In the genomic region with DNA sequence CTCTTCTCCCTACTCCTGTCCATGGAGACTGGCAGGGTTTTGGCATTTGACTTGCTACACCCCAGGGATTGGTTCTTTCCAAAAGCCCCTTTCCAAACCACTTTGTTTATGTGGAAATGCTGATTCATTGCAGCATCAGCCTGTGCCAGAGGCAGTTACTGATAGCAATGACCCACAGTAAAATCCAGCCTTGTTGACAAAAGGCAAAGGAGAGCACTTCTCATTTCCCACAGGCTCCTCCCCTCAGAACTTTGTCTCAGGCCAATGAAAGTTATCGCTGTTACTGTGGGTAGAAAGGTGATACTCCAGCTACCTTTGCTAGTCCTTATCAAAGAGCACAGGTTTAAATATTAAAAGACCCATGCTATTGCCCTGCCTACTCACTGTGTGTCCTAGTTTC, we compare ENCODE assay signal across 18 mouse cellular contexts. TPM values are rescaled to one million over a fixed set of nuclear protein-coding genes. Genes with fewer than 3 reads are reported as not detected.
A peak's percentile ranks its signal among the peaks of the same experiment; 100 is the strongest.
DNase-seq lines count a peak whose midpoint lies in the region; ATAC-seq and TF ChIP-seq lines count a peak whose summit lies in the region.
"Had no signal": no experiment of that assay in that cellular context is flagged by ENCODE, and none has a peak within 500 bp of the region (broad histone marks: within the 10 kb centered on the region; RNA-seq: fewer than 3 reads in every experiment).

No protein-coding gene starts in this region.

- no peaks in the 10 kb centered on the region for H3K9me3 ChIP-seq in heart, embryonic 10.5 days
- no peaks in the 10 kb centered on the region for H3K9me3 ChIP-seq in midbrain, embryonic 11.5 days (ENCODE audit: control insufficient read depth, low read length)
- H3K9me3 ChIP-seq in hindbrain, postnatal 0 days (ENCODE audit: low read length): no peaks in the 10 kb centered on the region
- H3K9me3 ChIP-seq: midbrain, embryonic 10.5 days had no signal

- ATAC-seq in Patski: no peak
- no peak for ATAC-seq in midbrain, embryonic 11.5 days (ENCODE audit: low FRiP score)
- ATAC-seq in hindbrain, postnatal 0 days: no peak

- H3K27ac ChIP-seq in heart, embryonic 10.5 days: no peak overlapping the region
- peak overlapping the region; percentile 83 for H3K27ac ChIP-seq in small intestine, adult 2 months (ENCODE audit: insufficient read depth, low read depth, low read length)
- no peak overlapping the region for H3K27ac ChIP-seq in midbrain, embryonic 11.5 days (ENCODE audit: low read depth, low read length)
- H3K27ac ChIP-seq in hindbrain, postnatal 0 days: no peak overlapping the region
- H3K27ac ChIP-seq: kidney, postnatal 0 days; midbrain, embryonic 10.5 days had no signal

- WGBS in heart, embryonic 10.5 days: 70% methylated on average over 1 of the region's 1 CpGs
- 38% methylated on average over 1 of the region's 1 CpGs for WGBS in large intestine, adult 2 months
- WGBS in small intestine, adult 2 months: 23% methylated on average over 1 of the region's 1 CpGs
- WGBS in midbrain, embryonic 11.5 days: 81% methylated on average over 1 of the region's 1 CpGs
- WGBS in hindbrain, postnatal 0 days: 83% methylated on average over 1 of the region's 1 CpGs

- no peak for TF ChIP-seq CTCF in Patski (IDR thresholded peaks at IDR 0.05)
- no peak for TF ChIP-seq CTCF in small intestine, adult 2 months (IDR thresholded peaks at IDR 0.05; ENCODE audit: extremely low read depth, insufficient read length, insufficient replicate concordance, low read depth, low read length)
- TF ChIP-seq CTCF in hindbrain, postnatal 0 days (IDR thresholded peaks at IDR 0.05; ENCODE audit: low read depth): no peak

- no peak for TF ChIP-seq POLR2A in small intestine, adult 2 months (IDR thresholded peaks at IDR 0.05; ENCODE audit: low read depth, low read length)

- POLR2A ChIA-PET in Patski (lab: Charles Lee): no interaction called here

- peak; percentile 4 to 14 for DNase-seq in heart, adult 9 months (ENCODE audit: low spot score in 2 of 2)
- no peak for DNase-seq in heart, embryonic 10.5 days (ENCODE audit: low spot score)
- peak; percentile 6 for DNase-seq in Patski (ENCODE audit: low read depth, low spot score)
- peak; percentile 89 for DNase-seq in large intestine, adult 2 months (ENCODE audit: low read depth, low spot score)
- DNase-seq in midbrain, embryonic 11.5 days (ENCODE audit: low spot score, missing footprints): no peak
- no peak for DNase-seq in hindbrain, postnatal 0 days (ENCODE audit: low spot score)
- DNase-seq in thymus, postnatal 14 days: no peak
- DNase-seq: cerebellum, postnatal 14 days; heart, postnatal 4 days; left cerebral cortex, postnatal 4 days; right cerebral cortex, postnatal 14 days had no signal

- H3K9ac ChIP-seq in midbrain, embryonic 11.5 days (ENCODE audit: low read length): no peak overlapping the region
- no peak overlapping the region for H3K9ac ChIP-seq in hindbrain, postnatal 0 days (replicated peaks; ENCODE audit: low read length)

- in situ Hi-C loops in Patski (cut with MboI; ENCODE audit: low pct_unique_long_range_greater_than_20kb): no loop called here

- H3K4me3 ChIP-seq in heart, embryonic 10.5 days: no peak overlapping the region
- no peak overlapping the region for H3K4me3 ChIP-seq in small intestine, adult 2 months (ENCODE audit: low read depth, low read length)
- H3K4me3 ChIP-seq in midbrain, embryonic 11.5 days (ENCODE audit: low read depth, low read length): no peak overlapping the region
- no peak overlapping the region for H3K4me3 ChIP-seq in hindbrain, postnatal 0 days (ENCODE audit: low read length)
- H3K4me3 ChIP-seq: midbrain, embryonic 10.5 days had no signal

- CTCF ChIA-PET in Patski (lab: Charles Lee): no interaction called here

- no peaks in the 10 kb centered on the region for H3K27me3 ChIP-seq in heart, embryonic 10.5 days (ENCODE audit: insufficient read depth, poor library complexity, severe bottlenecking)
- peaks cover 3% of the 10 kb centered on the region for H3K27me3 ChIP-seq in Patski
- no peaks in the 10 kb centered on the region for H3K27me3 ChIP-seq in small intestine, adult 2 months (ENCODE audit: control insufficient read depth, insufficient read depth, low read length)
- no peaks in the 10 kb centered on the region for H3K27me3 ChIP-seq in midbrain, embryonic 11.5 days (ENCODE audit: control insufficient read depth, insufficient read depth, low read length)
- no peaks in the 10 kb centered on the region for H3K27me3 ChIP-seq in hindbrain, postnatal 0 days (ENCODE audit: insufficient read depth, low read length)

- no peaks in the 10 kb centered on the region for H3K4me1 ChIP-seq in heart, embryonic 10.5 days
- H3K4me1 ChIP-seq in small intestine, adult 2 months (ENCODE audit: control insufficient read depth, insufficient read depth, insufficient read length, low read length): peaks cover 12% of the 10 kb centered on the region; the same call in 1 of the 2 replicates
- no peaks in the 10 kb centered on the region for H3K4me1 ChIP-seq in midbrain, embryonic 11.5 days (ENCODE audit: control insufficient read depth, insufficient read depth, low read length)
- no peaks in the 10 kb centered on the region for H3K4me1 ChIP-seq in hindbrain, postnatal 0 days (ENCODE audit: insufficient read depth, low read length)
- H3K4me1 ChIP-seq: midbrain, embryonic 10.5 days had no signal

- no peak overlapping the region for H3K4me2 ChIP-seq in midbrain, embryonic 11.5 days
- H3K4me2 ChIP-seq in hindbrain, postnatal 0 days (ENCODE audit: low read depth, low read length): no peak overlapping the region

- no peaks in the 10 kb centered on the region for H3K36me3 ChIP-seq in heart, embryonic 10.5 days
- no peaks in the 10 kb centered on the region for H3K36me3 ChIP-seq in small intestine, adult 2 months (ENCODE audit: control insufficient read depth, insufficient read depth, low read length)
- no peaks in the 10 kb centered on the region for H3K36me3 ChIP-seq in midbrain, embryonic 11.5 days (ENCODE audit: control insufficient read depth, insufficient read depth, low read length)
- no peaks in the 10 kb centered on the region for H3K36me3 ChIP-seq in hindbrain, postnatal 0 days (ENCODE audit: insufficient read depth, low read length)
- H3K36me3 ChIP-seq: midbrain, embryonic 10.5 days had no signal

RNA-seq across cellular contexts. Expression of a gene that starts 4.4 kb away (rescaled TPM):
- not detected in 2 replicates for polyA plus RNA-seq in heart, embryonic 10.5 days (2016; fragmentation: Nextera tagmentation; extraction: Ambion mirVana)
- 0.03 TPM for polyA plus RNA-seq in Patski (2021)
- polyA plus RNA-seq in large intestine, adult 2 months (2012; rRNA removed): 0.53 and 0.69 TPM in 2 replicates
- 0.34 and 2.1 TPM in 2 replicates for polyA plus RNA-seq in small intestine, adult 2 months (2012; rRNA removed)
- polyA plus RNA-seq in midbrain, embryonic 11.5 days (2014; fragmentation: Nextera tagmentation; extraction: Ambion mirVana): not detected in 2 replicates
- not detected in 2 replicates for total RNA-seq in hindbrain, postnatal 0 days (2014; rRNA removed)
- not detected in 2 replicates for polyA plus RNA-seq in hindbrain, postnatal 0 days (2015; fragmentation: Nextera tagmentation; extraction: Ambion mirVana)
- total RNA-seq: heart, postnatal 4 days; left cerebral cortex, postnatal 4 days had no signal
- polyA plus RNA-seq: brain, embryonic 14.5 days; C2C12; midbrain, embryonic 10.5 days; neural tube, embryonic 11.5 days had no signal

RNA-seq across cellular contexts. Expression of a gene that starts 46.8 kb away (rescaled TPM):
- not detected in 2 replicates for polyA plus RNA-seq in heart, embryonic 10.5 days (2016; fragmentation: Nextera tagmentation; extraction: Ambion mirVana)
- polyA plus RNA-seq in Patski (2021): not detected
- polyA plus RNA-seq in large intestine, adult 2 months (2012; rRNA removed): not detected in 2 replicates
- not detected in 2 replicates for polyA plus RNA-seq in small intestine, adult 2 months (2012; rRNA removed)
- 0.10 TPM in 1 of 2 replicates, not detected in the other for polyA plus RNA-seq in midbrain, embryonic 11.5 days (2014; fragmentation: Nextera tagmentation; extraction: Ambion mirVana)
- total RNA-seq in hindbrain, postnatal 0 days (2014; rRNA removed): not detected in 2 replicates
- polyA plus RNA-seq in hindbrain, postnatal 0 days (2015; fragmentation: Nextera tagmentation; extraction: Ambion mirVana): not detected in 2 replicates
- total RNA-seq: heart, adult 18-20 months; heart, postnatal 4 days; left cerebral cortex, postnatal 4 days had no signal
- polyA plus RNA-seq: brain, embryonic 14.5 days; C2C12; kidney, postnatal 0 days; midbrain, embryonic 10.5 days; neural tube, embryonic 11.5 days had no signal

RNA-seq across cellular contexts. Expression of a gene that starts 53.2 kb away (rescaled TPM):
- not detected in 2 replicates for polyA plus RNA-seq in heart, embryonic 10.5 days (2016; fragmentation: Nextera tagmentation; extraction: Ambion mirVana)
- not detected for polyA plus RNA-seq in Patski (2021)
- polyA plus RNA-seq in large intestine, adult 2 months (2012; rRNA removed): 17.7 and 20.5 TPM in 2 replicates
- polyA plus RNA-seq in small intestine, adult 2 months (2012; rRNA removed): 4.5 and 40.8 TPM in 2 replicates
- not detected in 2 replicates for polyA plus RNA-seq in midbrain, embryonic 11.5 days (2014; fragmentation: Nextera tagmentation; extraction: Ambion mirVana)
- total RNA-seq in hindbrain, postnatal 0 days (2014; rRNA removed): not detected in 2 replicates
- polyA plus RNA-seq in hindbrain, postnatal 0 days (2015; fragmentation: Nextera tagmentation; extraction: Ambion mirVana): not detected in 2 replicates
- total RNA-seq: heart, postnatal 4 days; left cerebral cortex, postnatal 4 days had no signal
- polyA plus RNA-seq: brain, embryonic 14.5 days; C2C12; midbrain, embryonic 10.5 days; neural tube, embryonic 11.5 days had no signal

Comparison
In these comparisons a context has a peak if more than half of its experiments do, and no peak if none do; other contexts are left out.
1. DNase-seq: peak in heart, adult 9 months (2 of 2), Patski (single experiment) and large intestine, adult 2 months (single experiment); none in heart, embryonic 10.5 days (single experiment), midbrain, embryonic 11.5 days (single experiment), hindbrain, postnatal 0 days (single experiment) and thymus, postnatal 14 days (single experiment).